Mouse (Mus musculus): ENCODE measurements around the gene Hap1.
A peak's percentile ranks its signal among the peaks of the same experiment; 100 is the strongest.

DNA sequence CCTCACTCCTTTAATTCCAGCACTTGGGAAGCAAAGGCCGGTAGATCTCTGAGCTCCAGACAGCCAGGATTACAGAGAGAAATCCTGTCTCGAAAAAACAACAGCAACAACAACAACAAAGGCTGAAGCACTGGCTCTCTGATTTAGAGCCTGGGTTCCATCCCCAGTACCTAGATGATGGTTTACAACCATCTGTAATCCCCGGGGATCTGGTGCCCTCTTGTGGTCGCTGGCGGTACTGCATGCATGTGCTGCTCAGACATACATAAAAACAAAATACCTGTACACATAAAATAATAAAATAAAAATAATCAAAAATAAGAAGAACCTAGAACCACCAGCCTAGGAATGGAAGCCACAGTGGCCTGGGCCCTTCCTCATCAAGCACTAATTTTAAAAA, 55.6 kb downstream of the Hap1 start:
- TF ChIP-seq POLR2A (IDR thresholded peaks at IDR 0.05; ENCODE audit: insufficient read depth, low read depth, low read length), result no peak
- no peak for TF ChIP-seq EP300 (IDR thresholded peaks at IDR 0.05; ENCODE audit: insufficient read depth, low read depth, low read length)
- TF ChIP-seq CTCF (IDR thresholded peaks at IDR 0.05), result peak; percentile 98; the same call in 1 of the 2 replicates
